ENCODE assay signal across 9 mouse cellular contexts in the genomic region with DNA sequence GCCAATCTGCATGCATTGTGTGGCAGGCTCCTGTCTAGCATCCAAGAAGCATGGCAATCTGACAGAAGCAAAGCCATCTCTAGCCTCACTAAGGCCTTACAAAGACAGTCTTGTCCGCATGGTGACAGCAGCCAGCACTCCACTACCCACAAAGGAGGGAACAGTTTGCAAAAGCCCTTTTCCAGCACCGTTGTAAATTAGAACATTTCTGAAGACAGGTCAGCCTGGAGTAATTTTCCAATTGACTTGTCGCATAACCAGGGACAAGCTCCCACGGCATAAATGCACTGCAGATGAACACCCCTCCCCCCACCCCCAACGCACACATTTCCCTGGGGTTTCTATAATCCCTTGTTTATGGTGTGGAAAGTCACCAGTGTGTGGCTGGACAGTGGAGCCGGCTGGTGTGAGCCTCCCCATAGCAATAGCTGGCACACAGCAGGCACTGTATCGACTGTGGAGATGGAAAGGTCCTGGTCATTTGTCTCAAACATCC. TPM values are rescaled to one million over a fixed set of nuclear protein-coding genes. Genes with fewer than 3 reads are reported as not detected.
DNase-seq lines count a peak whose midpoint lies in the region; ATAC-seq and TF ChIP-seq lines count a peak whose summit lies in the region.
"Had no signal": no experiment of that assay in that cellular context is flagged by ENCODE, and none has a peak within 500 bp of the region (broad histone marks: within the 10 kb centered on the region; RNA-seq: fewer than 3 reads in every experiment).

No protein-coding gene starts in this region.

- H3K4me3 ChIP-seq in embryonic facial prominence, embryonic 10.5 days: no peak overlapping the region
- H3K4me3 ChIP-seq in midbrain, embryonic 14.5 days (replicated peaks; ENCODE audit: low read depth, low read length): no peak overlapping the region
- no peak overlapping the region for H3K4me3 ChIP-seq in liver, embryonic 11.5 days (ENCODE audit: low read depth, low read length)
- H3K4me3 ChIP-seq: embryonic facial prominence, embryonic 13.5 days had no signal

- no peaks in the 10 kb centered on the region for H3K27me3 ChIP-seq in embryonic facial prominence, embryonic 10.5 days (replicated peaks; ENCODE audit: low read depth, poor library complexity, severe bottlenecking)
- no peaks in the 10 kb centered on the region for H3K27me3 ChIP-seq in midbrain, embryonic 14.5 days (ENCODE audit: control insufficient read depth, insufficient read depth, low read length)
- no peaks in the 10 kb centered on the region for H3K27me3 ChIP-seq in liver, embryonic 11.5 days (replicated peaks; ENCODE audit: control insufficient read depth, insufficient read depth, low read length)
- H3K27me3 ChIP-seq: embryonic facial prominence, embryonic 13.5 days had no signal

- TF ChIP-seq CTCF in brain, embryonic 14.5 days (IDR thresholded peaks at IDR 0.05; ENCODE audit: borderline replicate concordance, extremely low read depth, insufficient read depth, insufficient read length): no peak

- peak overlapping the region; percentile 61 for H3K27ac ChIP-seq in embryonic facial prominence, embryonic 10.5 days (replicated peaks)
- H3K27ac ChIP-seq in midbrain, embryonic 14.5 days (replicated peaks; ENCODE audit: low read depth, low read length): peak overlapping the region; percentile 60
- H3K27ac ChIP-seq in liver, embryonic 11.5 days (ENCODE audit: low read depth, low read length): no peak overlapping the region
- H3K27ac ChIP-seq: embryonic facial prominence, embryonic 13.5 days had no signal

- TF ChIP-seq POLR2A in brain, embryonic 14.5 days (IDR thresholded peaks at IDR 0.05; ENCODE audit: borderline replicate concordance, extremely low read depth, insufficient read depth, insufficient read length, poor library complexity, severe bottlenecking): no peak

- no peaks in the 10 kb centered on the region for H3K36me3 ChIP-seq in embryonic facial prominence, embryonic 10.5 days (replicated peaks)
- H3K36me3 ChIP-seq in midbrain, embryonic 14.5 days (ENCODE audit: control insufficient read depth, insufficient read depth, low read length): no peaks in the 10 kb centered on the region
- H3K36me3 ChIP-seq in liver, embryonic 11.5 days (ENCODE audit: control insufficient read depth, insufficient read depth, low read length): no peaks in the 10 kb centered on the region
- H3K36me3 ChIP-seq: embryonic facial prominence, embryonic 13.5 days had no signal

- H3K9me3 ChIP-seq in embryonic facial prominence, embryonic 10.5 days: no peaks in the 10 kb centered on the region
- H3K9me3 ChIP-seq in midbrain, embryonic 14.5 days (ENCODE audit: control insufficient read depth, low read length): no peaks in the 10 kb centered on the region
- no peaks in the 10 kb centered on the region for H3K9me3 ChIP-seq in liver, embryonic 11.5 days (ENCODE audit: control insufficient read depth, low read length)
- H3K9me3 ChIP-seq: embryonic facial prominence, embryonic 13.5 days had no signal

- peak; percentile 92 for DNase-seq in brain, embryonic 14.5 days (ENCODE audit: low read depth)
- peak; percentile 33 for DNase-seq in embryonic facial prominence, embryonic 10.5 days (ENCODE audit: low spot score)
- peak; percentile 6 to 67 for DNase-seq in layer of hippocampus, adult 18-20 months (ENCODE audit: low spot score in 2 of 2)
- DNase-seq in midbrain, embryonic 14.5 days: peak; percentile 65
- no peak for DNase-seq in gastrocnemius, adult 18-20 months (ENCODE audit: low spot score)
- DNase-seq in liver, embryonic 11.5 days (ENCODE audit: low spot score): no peak
- DNase-seq in lung, postnatal 4 days: no peak
- DNase-seq in natural killer cell, adult 2 months (ENCODE audit: low spot score in 2 of 2): no peak

- 25% methylated on average over 7 of the region's 7 CpGs for WGBS in embryonic facial prominence, embryonic 10.5 days
- WGBS in midbrain, embryonic 14.5 days: 9% methylated on average over 7 of the region's 7 CpGs
- 78% methylated on average over 7 of the region's 7 CpGs for WGBS in liver, embryonic 11.5 days

- H3K4me2 ChIP-seq in midbrain, embryonic 14.5 days (ENCODE audit: low read length): no peak overlapping the region
- H3K4me2 ChIP-seq in liver, embryonic 11.5 days: no peak overlapping the region
- H3K4me2 ChIP-seq: embryonic facial prominence, embryonic 13.5 days had no signal

- H3K9ac ChIP-seq in midbrain, embryonic 14.5 days (replicated peaks; ENCODE audit: low read length): no peak overlapping the region; the same call in 1 of the 2 replicates
- H3K9ac ChIP-seq in liver, embryonic 11.5 days (ENCODE audit: low read depth, low read length): no peak overlapping the region
- H3K9ac ChIP-seq: embryonic facial prominence, embryonic 13.5 days had no signal

- ATAC-seq in midbrain, embryonic 14.5 days (ENCODE audit: low FRiP score, low TSS enrichment): peak; percentile 77
- no peak for ATAC-seq in liver, embryonic 11.5 days (replicated peaks; ENCODE audit: low FRiP score)

- H3K4me1 ChIP-seq in embryonic facial prominence, embryonic 10.5 days: peaks cover 17% of the 10 kb centered on the region
- peaks cover 8% of the 10 kb centered on the region; the same call in 1 of the 2 replicates for H3K4me1 ChIP-seq in midbrain, embryonic 14.5 days (ENCODE audit: control insufficient read depth, insufficient read depth, low read length)
- no peaks in the 10 kb centered on the region for H3K4me1 ChIP-seq in liver, embryonic 11.5 days (replicated peaks; ENCODE audit: control insufficient read depth, insufficient read depth, low read length)

RNA-seq across cellular contexts. Expression of a gene that starts 35.0 kb away (rescaled TPM):
- 11.7 and 13.9 TPM in 2 replicates for polyA plus RNA-seq in brain, embryonic 14.5 days (2012; rRNA removed)
- polyA plus RNA-seq in embryonic facial prominence, embryonic 10.5 days (2016; fragmentation: Nextera tagmentation; extraction: Ambion mirVana): 6.9 and 10.4 TPM in 2 replicates
- total RNA-seq in layer of hippocampus, adult 18-20 months (2021): 1 to 10 TPM; 5.6 to 9.4 TPM
- 11.7 and 14.6 TPM in 2 replicates for polyA plus RNA-seq in midbrain, embryonic 14.5 days (2014; fragmentation: Nextera tagmentation; extraction: Ambion mirVana)
- total RNA-seq in gastrocnemius, adult 18-20 months (2021): under 1 TPM; 0.87 to 0.97 TPM
- 0.67 and 1.1 TPM in 2 replicates for polyA plus RNA-seq in liver, embryonic 11.5 days (2014; fragmentation: Nextera tagmentation; extraction: Ambion mirVana)

Comparison
In these comparisons a context has a peak if more than half of its experiments do, and no peak if none do; other contexts are left out.
1. DNase-seq: peak in brain, embryonic 14.5 days (single experiment), embryonic facial prominence, embryonic 10.5 days (single experiment), layer of hippocampus, adult 18-20 months (2 of 2) and midbrain, embryonic 14.5 days (single experiment); none in gastrocnemius, adult 18-20 months (single experiment), liver, embryonic 11.5 days (single experiment), lung, postnatal 4 days (0 of 2) and natural killer cell, adult 2 months (0 of 2).